Mouse (Mus musculus) neural tube, embryonic 14.5 days (tissue): Measurements from ENCODE around the gene Smpd1. TPM values are rescaled to one million over a fixed set of nuclear protein-coding genes. Genes with fewer than 3 reads are reported as not detected.
A peak's percentile ranks its signal among the peaks of the same experiment; 100 is the strongest.

Source experiments
- ATAC-seq: fragments of 200-750 bp; cut with Nextera tagmentation; 2 replicates; pipeline ENCODE4 v1.8.0; 2017; ENCODE audit warnings: low read depth, mild to moderate bottlenecking, moderate TSS enrichment, moderate library complexity
- H3K27ac ChIP-seq: fragments of 300-500 bp; sonication (generic); 2 replicates; pipeline ENCODE4 v1.5.1; 2014; ENCODE audit warnings: low read depth, mild to moderate bottlenecking, control low read depth, low read length, moderate library complexity, mixed read lengths
- H3K27me3 ChIP-seq: fragments of 300-500 bp; sonication (generic); 2 replicates; pipeline ENCODE4 v1.6.1; 2014; ENCODE audit warnings: low read length; ENCODE audit not compliant: control insufficient read depth, insufficient read depth
- H3K36me3 ChIP-seq: fragments of 300-500 bp; sonication (generic); 2 replicates; pipeline ENCODE4 v1.6.1; 2014; ENCODE audit warnings: low read length, mixed read lengths; ENCODE audit not compliant: control insufficient read depth, insufficient read depth
- H3K4me1 ChIP-seq: fragments of 300-500 bp; sonication (generic); 2 replicates; pipeline ENCODE4 v1.6.1; 2014; ENCODE audit warnings: low read length; ENCODE audit not compliant: control insufficient read depth, insufficient read depth
- H3K4me2 ChIP-seq: fragments of 300-500 bp; sonication (generic); 2 replicates; pipeline ENCODE4 v1.6.1; 2014; ENCODE audit warnings: mild to moderate bottlenecking, low read depth, low read length, control low read depth
- H3K4me3 ChIP-seq: fragments of 300-500 bp; sonication (generic); 2 replicates; pipeline ENCODE4 v1.5.1; 2014; ENCODE audit warnings: low read depth, low read length, control low read depth, mixed read lengths
- H3K9ac ChIP-seq: fragments of 300-500 bp; sonication (generic); replicated peaks from 2 replicates; pipeline ENCODE4 v1.6.1; 2014; ENCODE audit warnings: low read depth, mild to moderate bottlenecking, control low read depth, low read length, mixed read lengths
- H3K9me3 ChIP-seq: fragments of 300-500 bp; sonication (generic); 2 replicates; pipeline ENCODE4 v1.6.1; 2016; ENCODE audit warnings: low read length; ENCODE audit not compliant: control insufficient read depth
- WGBS: fragments of 180-500 bp; shearing (Covaris S2); extraction: QIAGEN DNeasy Blood & Tissue Kit; methylation state at CpG from one replicate; pipeline ENCODE4 v1.1.7; 2014; 5-methylcytosine and 5-hydroxymethylcytosine counted together
- polyA plus RNA-seq: library from polyadenylated mRNA; unstranded; fragments of >200 nt; fragmentation: Nextera tagmentation; extraction: Ambion mirVana; gene quantifications from 2 replicates; pipeline ENCODE4 v1.2.1, GENCODE M21; 2014

Gene Smpd1
- polyA plus RNA-seq: 93.8 and 98.1 TPM in 2 replicates

DNA sequence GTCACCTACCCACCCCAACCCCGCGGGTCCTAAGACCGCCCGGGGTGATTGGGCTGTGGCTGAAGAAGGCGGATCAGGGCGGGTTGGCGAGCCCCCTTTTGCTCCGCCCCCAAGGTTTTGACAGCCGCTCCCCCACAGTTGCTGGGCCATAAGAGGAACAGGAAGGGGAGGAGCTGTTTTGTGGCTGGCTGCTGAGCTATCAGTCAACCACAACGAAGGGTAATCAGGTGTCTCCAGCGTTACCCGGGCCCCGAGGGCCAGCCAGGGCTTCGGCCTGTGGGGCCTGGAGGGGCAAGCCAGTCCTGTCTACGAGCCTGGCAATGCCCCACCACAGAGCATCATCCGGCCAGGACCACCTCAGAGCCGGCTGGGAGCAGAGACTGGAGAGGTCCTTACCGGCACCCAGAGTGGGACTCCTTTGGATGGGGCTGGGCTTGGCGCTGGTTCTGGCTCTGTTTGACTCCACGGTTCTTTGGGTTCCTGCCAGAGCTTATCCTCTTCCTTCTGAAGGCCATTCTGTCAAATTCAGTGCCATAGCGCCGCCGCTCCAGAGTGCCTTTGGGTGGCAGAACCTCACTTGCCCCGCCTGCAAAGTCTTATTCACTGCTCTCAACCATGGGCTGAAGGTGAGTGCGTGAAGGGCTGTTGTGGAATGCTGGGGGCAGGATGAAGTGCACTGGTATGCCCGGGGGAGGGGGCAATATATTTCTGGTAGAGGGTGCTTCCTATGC lies at the start of gene Smpd1:
Gene Smpd1, plus strand, starts transcription at position 149 of the 731 bp plus-strand sequence.
- WGBS: 6% methylated on average over 26 of the region's 26 CpGs
- H3K27me3 ChIP-seq: no peaks in the 10 kb centered on the region
- no peaks in the 10 kb centered on the region for H3K9me3 ChIP-seq
- H3K27ac ChIP-seq: peak within 1 kb of the TSS; percentile 74
- peak within 1 kb of the TSS; percentile 89 for H3K4me2 ChIP-seq
- peaks cover 13% of the 10 kb centered on the region; the same call in 1 of the 2 replicates for H3K4me1 ChIP-seq
- peak within 1 kb of the TSS; percentile 70 for H3K9ac ChIP-seq
- peaks cover 18% of the 10 kb centered on the region for H3K36me3 ChIP-seq
- peak; percentile 92 for ATAC-seq
- H3K4me3 ChIP-seq: peak within 1 kb of the TSS; percentile 64

DNA sequence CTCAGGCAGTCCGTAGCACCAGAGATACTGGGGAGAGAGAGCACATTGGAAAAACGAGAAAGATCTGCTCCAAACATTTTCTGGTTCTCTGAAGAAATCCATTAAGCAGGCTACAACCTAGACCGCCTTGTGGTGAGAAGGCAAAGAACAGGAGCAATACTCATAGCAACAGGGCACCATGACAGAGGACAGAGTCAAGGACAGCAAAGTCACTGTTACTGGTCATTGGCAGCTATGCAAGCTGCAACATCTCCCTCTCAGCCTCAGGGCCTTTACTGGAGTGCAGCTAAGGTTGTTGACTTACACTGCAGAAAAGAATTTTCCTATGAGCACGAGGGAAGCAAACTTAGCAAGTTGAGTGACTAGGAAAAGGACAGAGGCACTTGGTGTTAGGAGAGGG lies 46.9 kb upstream of the Smpd1 start:
- Histone ChIP-seq H3K4me3 (no peak overlapping the region), H3K9ac (no peak overlapping the region), H3K4me1 (no peaks in the 10 kb centered on the region), H3K36me3 (no peaks in the 10 kb centered on the region), H3K27ac (no peak overlapping the region), H3K27me3 (no peaks in the 10 kb centered on the region), H3K9me3 (no peaks in the 10 kb centered on the region), H3K4me2 (no peak overlapping the region)
- ATAC-seq: no peak
- WGBS: 89% methylated on average over 4 of the region's 4 CpGs

DNA sequence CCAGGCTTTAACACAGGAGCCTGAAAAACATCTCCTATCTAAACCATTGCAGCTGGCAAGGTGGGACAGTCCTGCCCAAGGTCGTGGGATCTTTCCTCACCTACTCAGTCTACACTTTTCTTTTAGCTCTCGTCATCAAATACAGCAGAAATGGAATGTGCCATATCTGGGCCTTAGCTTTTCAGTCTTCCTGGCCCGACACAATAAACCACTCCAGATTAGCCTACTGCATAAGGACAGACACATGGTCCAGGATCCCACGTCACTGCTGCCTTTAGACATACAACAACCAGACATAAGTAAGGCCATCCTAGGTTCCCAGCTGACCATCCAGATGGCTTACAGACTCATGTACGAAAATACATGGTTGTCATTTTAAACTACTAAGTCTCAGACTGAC lies 44.0 kb upstream of the Smpd1 start:
- H3K9ac ChIP-seq: no peak overlapping the region
- no peak overlapping the region for H3K4me2 ChIP-seq
- H3K4me1 ChIP-seq: peaks cover 4% of the 10 kb centered on the region; the same call in 1 of the 2 replicates
- WGBS: 85% methylated on average over 5 of the region's 5 CpGs
- ATAC-seq: no peak
- H3K9me3 ChIP-seq: no peaks in the 10 kb centered on the region
- H3K27me3 ChIP-seq: no peaks in the 10 kb centered on the region
- H3K4me3 ChIP-seq: no peak overlapping the region
- H3K36me3 ChIP-seq: no peaks in the 10 kb centered on the region
- no peak overlapping the region for H3K27ac ChIP-seq

DNA sequence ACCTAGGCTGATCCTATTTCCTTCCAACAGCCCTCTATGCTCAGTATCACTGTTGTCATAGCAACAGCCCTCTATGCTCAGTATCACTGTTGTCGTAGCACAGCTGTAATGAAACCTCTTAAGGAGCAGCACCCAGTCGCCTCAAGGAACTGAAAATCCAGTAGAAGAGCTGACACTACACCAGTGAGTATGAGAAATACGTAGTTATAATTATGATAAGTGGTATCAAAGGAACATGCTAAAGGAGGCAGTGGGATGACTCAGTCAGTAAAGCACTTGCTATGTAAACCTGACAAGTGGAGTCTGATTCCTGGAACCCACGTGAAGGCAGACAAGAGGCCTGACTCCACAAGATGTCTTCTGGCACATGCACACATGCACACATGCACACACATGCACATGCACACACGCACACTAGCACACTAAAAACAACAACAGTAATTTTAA lies 40.3 kb upstream of the Smpd1 start:
- Histone ChIP-seq H3K27me3 (no peaks in the 10 kb centered on the region), H3K27ac (no peak overlapping the region), H3K9ac (no peak overlapping the region), H3K4me2 (no peak overlapping the region), H3K4me1 (peaks cover 4% of the 10 kb centered on the region; the same call in 1 of the 2 replicates), H3K9me3 (no peaks in the 10 kb centered on the region), H3K36me3 (no peaks in the 10 kb centered on the region), H3K4me3 (no peak overlapping the region)
- WGBS: 44% methylated on average over 5 of the region's 5 CpGs
- peak; percentile 88; the same call in 1 of the 2 replicates for ATAC-seq

DNA sequence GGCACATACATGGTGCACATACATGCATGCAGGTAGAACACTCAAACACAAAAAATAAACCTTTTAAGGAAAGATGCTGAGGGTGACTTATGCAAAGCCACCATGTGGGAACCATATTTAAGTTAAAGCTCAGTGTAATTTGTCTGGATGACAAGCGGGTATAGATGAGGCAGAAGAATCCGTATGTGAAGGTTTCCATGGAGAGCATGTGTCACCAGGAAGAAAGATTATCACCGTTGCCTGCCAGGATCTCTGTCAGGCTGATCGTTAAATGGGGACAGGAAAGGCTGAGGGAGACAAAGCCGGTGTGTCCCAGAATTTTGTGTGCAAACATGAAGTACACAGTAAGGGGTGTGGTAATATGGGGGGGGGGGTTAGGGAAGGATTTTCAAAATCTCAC lies 39.6 kb upstream of the Smpd1 start:
- H3K4me3 ChIP-seq: no peak overlapping the region
- no peaks in the 10 kb centered on the region for H3K36me3 ChIP-seq
- no peak overlapping the region for H3K9ac ChIP-seq
- 0 out of 2 replicates have a peak, but pooled peaks have one; percentile 39 for ATAC-seq
- 32% methylated on average over 5 of the region's 5 CpGs for WGBS
- H3K27ac ChIP-seq: no peak overlapping the region
- no peaks in the 10 kb centered on the region for H3K27me3 ChIP-seq
- no peak overlapping the region for H3K4me2 ChIP-seq
- no peaks in the 10 kb centered on the region for H3K9me3 ChIP-seq
- H3K4me1 ChIP-seq: peaks cover 4% of the 10 kb centered on the region; the same call in 1 of the 2 replicates

DNA sequence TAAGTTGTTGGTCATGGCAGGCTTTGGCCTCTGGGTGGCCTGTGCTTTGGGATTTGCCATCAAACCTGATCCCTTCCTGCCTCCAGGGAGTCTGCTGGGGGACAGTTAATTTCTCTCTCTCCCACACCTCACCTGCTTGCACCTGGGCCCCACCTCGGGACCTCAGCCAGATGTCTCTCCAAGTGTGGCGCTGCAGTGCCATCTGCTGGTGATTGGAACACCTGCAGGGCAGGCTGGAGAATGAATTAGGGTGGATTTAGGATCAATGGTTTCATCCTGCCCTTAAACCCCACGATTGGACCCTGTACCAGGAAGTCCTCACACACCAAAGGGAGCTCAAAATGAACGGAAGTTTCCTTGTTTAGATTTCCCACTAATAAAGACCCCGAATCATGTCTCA lies 39.0 kb upstream of the Smpd1 start:
- H3K4me1 ChIP-seq: peaks cover 4% of the 10 kb centered on the region; the same call in 1 of the 2 replicates
- no peak overlapping the region for H3K27ac ChIP-seq
- no peaks in the 10 kb centered on the region for H3K36me3 ChIP-seq
- H3K4me3 ChIP-seq: no peak overlapping the region
- 11% methylated on average over 5 of the region's 5 CpGs for WGBS
- peak; percentile 78 for ATAC-seq
- H3K9ac ChIP-seq: no peak overlapping the region
- no peak overlapping the region for H3K4me2 ChIP-seq
- H3K27me3 ChIP-seq: no peaks in the 10 kb centered on the region
- no peaks in the 10 kb centered on the region for H3K9me3 ChIP-seq

DNA sequence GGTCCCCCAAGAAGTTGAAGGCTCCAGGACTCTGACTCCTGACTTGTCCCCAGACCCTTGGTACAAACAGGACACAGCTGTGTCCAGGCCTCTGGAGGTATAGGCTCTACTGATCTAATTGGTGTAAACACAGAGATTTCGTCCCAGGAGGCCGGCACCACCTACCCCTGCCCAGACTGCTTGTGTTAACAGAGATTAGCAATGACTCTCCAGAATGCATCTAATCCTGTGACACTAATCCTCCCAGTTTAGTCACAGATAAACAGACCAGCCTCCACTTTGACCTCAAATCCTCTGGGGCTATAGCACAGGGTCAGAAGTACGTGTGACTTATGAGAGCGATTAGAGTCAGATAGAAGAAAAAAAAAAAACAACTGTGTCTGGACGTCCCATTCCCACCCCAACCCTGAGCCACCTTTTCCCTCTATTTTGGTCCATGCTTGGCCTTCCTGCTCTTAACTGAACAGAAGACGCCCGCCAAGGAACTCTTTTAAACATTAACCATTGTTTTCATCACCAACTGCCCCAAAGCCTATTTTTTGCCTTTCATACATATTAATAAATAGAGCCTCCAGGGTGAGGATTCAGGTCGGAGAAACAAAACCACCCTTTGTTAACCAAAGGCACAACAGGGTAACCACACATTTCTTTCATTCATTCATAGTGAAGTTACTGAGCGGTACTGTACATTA lies 37.3 kb upstream of the Smpd1 start:
- no peak overlapping the region for H3K4me3 ChIP-seq
- no peaks in the 10 kb centered on the region for H3K27me3 ChIP-seq
- H3K27ac ChIP-seq: no peak overlapping the region
- no peak overlapping the region for H3K4me2 ChIP-seq
- 64% methylated on average over 9 of the region's 9 CpGs for WGBS
- ATAC-seq: no peak
- no peaks in the 10 kb centered on the region for H3K36me3 ChIP-seq
- no peaks in the 10 kb centered on the region for H3K9me3 ChIP-seq
- H3K4me1 ChIP-seq: peaks cover 4% of the 10 kb centered on the region; the same call in 1 of the 2 replicates
- H3K9ac ChIP-seq: no peak overlapping the region

DNA sequence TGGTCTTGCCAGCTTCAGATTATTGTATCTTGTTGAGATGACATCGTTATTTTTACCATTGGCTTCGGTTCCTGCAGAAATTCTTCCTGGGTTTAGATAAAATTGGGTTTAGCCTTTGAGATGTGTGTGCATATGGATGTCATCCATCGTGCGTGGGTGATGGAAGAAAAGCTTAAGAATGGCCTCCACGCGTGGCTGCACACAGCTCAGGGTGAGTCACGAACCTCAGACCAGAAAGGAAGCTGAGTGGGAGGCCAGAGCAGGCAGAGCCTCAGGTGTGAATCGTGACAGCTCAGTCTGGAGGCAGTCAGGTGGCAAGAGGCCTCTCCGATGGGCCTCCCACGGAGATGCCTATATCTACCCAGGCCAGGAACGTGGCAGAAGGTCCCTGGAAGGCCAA lies 34.8 kb upstream of the Smpd1 start:
- no peak for ATAC-seq
- H3K9ac ChIP-seq: no peak overlapping the region
- H3K4me3 ChIP-seq: no peak overlapping the region
- no peaks in the 10 kb centered on the region for H3K9me3 ChIP-seq
- no peaks in the 10 kb centered on the region for H3K36me3 ChIP-seq
- 75% methylated on average over 11 of the region's 11 CpGs for WGBS
- no peak overlapping the region for H3K27ac ChIP-seq
- no peak overlapping the region for H3K4me2 ChIP-seq
- H3K27me3 ChIP-seq: no peaks in the 10 kb centered on the region
- H3K4me1 ChIP-seq: peaks cover 2% of the 10 kb centered on the region; the same call in 1 of the 2 replicates

DNA sequence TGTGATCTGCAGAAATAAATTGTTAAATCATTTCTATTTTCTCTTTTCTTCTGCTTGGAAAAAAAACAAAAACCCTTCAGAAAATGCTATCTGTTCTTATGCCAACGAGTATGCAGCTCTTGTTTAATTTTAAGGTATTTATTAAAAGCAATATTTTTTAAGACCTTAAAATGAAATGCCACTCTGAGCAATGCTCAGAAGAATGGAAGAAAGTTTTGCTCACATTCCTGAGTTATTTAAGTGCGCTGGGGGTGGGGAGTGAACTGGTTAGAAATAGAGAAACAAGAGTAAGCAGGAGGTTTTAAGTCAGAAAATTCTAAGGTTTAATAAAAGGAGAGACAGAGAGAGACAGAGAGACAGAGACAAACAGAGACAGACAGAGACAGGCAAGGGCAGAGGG lies 34.4 kb upstream of the Smpd1 start:
- Histone ChIP-seq H3K9ac (no peak overlapping the region), H3K27me3 (no peaks in the 10 kb centered on the region), H3K4me2 (no peak overlapping the region), H3K9me3 (no peaks in the 10 kb centered on the region), H3K4me3 (no peak overlapping the region), H3K36me3 (no peaks in the 10 kb centered on the region), H3K27ac (no peak overlapping the region), H3K4me1 (no peaks in the 10 kb centered on the region)
- ATAC-seq: no peak
- 83% methylated on average over 2 of the region's 2 CpGs for WGBS
